Mouse (Mus musculus): ENCODE measurements around the gene Dot1l.

- no peak for TF ChIP-seq SMC3 (IDR thresholded peaks at IDR 0.05; ENCODE audit: low read depth, low read length)
- TF ChIP-seq USF2 (conservative IDR thresholded peaks at IDR 0.05; ENCODE audit: low read depth, low read length) = no peak
- no peak for TF ChIP-seq CTCF (conservative IDR thresholded peaks at IDR 0.05 in 1 of 2, IDR thresholded peaks at IDR 0.05 in 1 of 2; ENCODE audit: low read depth in 2 of 2, low read length in 2 of 2)
- TF ChIP-seq POLR2A (IDR thresholded peaks at IDR 0.05; ENCODE audit: low read depth, low read length) = no peak
- TF ChIP-seq MYC (IDR thresholded peaks at IDR 0.05; ENCODE audit: low read depth, low read length) = no peak
These were observed 82.8 kb downstream of the Dot1l start for GRCm38 (mm10) chr10:80837827-80838226.
